Mouse (Mus musculus) MEL (cell line): ENCODE data around the gene Olfr74. TPM values are rescaled to one million over a fixed set of nuclear protein-coding genes. Genes with fewer than 3 reads are reported as not detected.

ENCODE experiments used
- polyA plus RNA-seq, 2 experiments: library from polyadenylated mRNA; stranded (reverse) in 1 of 2; unstranded in 1 of 2; fragments of >175 nt in 1 of 2; fragments of >200 nt in 1 of 2; gene quantifications; 2 replicates each; pipeline versions ENCODE4 v1.2.1 to v1.2.4; 2012; ENCODE audit warnings: low replicate concordance in 2 of 2, low read depth in 1 of 2; ENCODE audit not compliant: insufficient read length in 2 of 2, insufficient read depth in 1 of 2, missing spikeins in 1 of 2
- total RNA-seq: library from RNA; depleted of rRNA; stranded (reverse); fragments of 300-350 nt; gene quantifications from 2 replicates; pipeline ENCODE4 v1.2.3, GENCODE M21; 2012; rRNA removed

Gene Olfr74
- total and polyA plus RNA-seq, 3 experiments = not detected

Other genes starting within 250 kb of the Olfr74 start
- not detected in 2 replicates for gene Olfr1138, start 234.7 kb downstream of the Olfr74 start, total RNA-seq
- not detected for gene Olfr1138, start 234.7 kb downstream of the Olfr74 start, polyA plus RNA-seq
- gene Olfr1140, start 230.9 kb downstream of the Olfr74 start, total RNA-seq = not detected in 2 replicates
- gene Olfr1140, start 230.9 kb downstream of the Olfr74 start, polyA plus RNA-seq = not detected
- gene Olfr1141, start 220.7 kb downstream of the Olfr74 start, total RNA-seq = not detected in 2 replicates
- gene Olfr1141, start 220.7 kb downstream of the Olfr74 start, polyA plus RNA-seq = not detected
- gene Olfr152, start 195.2 kb downstream of the Olfr74 start, total RNA-seq = not detected in 2 replicates
- gene Olfr152, start 195.2 kb downstream of the Olfr74 start, polyA plus RNA-seq = not detected
- gene Olfr1143, start 174.1 kb downstream of the Olfr74 start, total RNA-seq = not detected in 2 replicates
- not detected for gene Olfr1143, start 174.1 kb downstream of the Olfr74 start, polyA plus RNA-seq
- not detected in 2 replicates for gene Olfr1145, start 164.8 kb downstream of the Olfr74 start, total RNA-seq
- not detected for gene Olfr1145, start 164.8 kb downstream of the Olfr74 start, polyA plus RNA-seq
- gene Olfr1148, start 144.1 kb downstream of the Olfr74 start, total RNA-seq = not detected in 2 replicates
- gene Olfr1148, start 144.1 kb downstream of the Olfr74 start, polyA plus RNA-seq = not detected
- gene Olfr1150-ps1, start 130.7 kb downstream of the Olfr74 start, total RNA-seq = not detected in 2 replicates
- not detected for gene Olfr1150-ps1, start 130.7 kb downstream of the Olfr74 start, polyA plus RNA-seq
- gene Olfr1151, start 118.8 kb downstream of the Olfr74 start, total RNA-seq = not detected in 2 replicates
- gene Olfr1151, start 118.8 kb downstream of the Olfr74 start, polyA plus RNA-seq = not detected
- not detected in 2 replicates for gene Olfr1152, start 108.2 kb downstream of the Olfr74 start, total RNA-seq
- under 1 TPM in 1 of 2 experiments, not detected in 1; 0.01 TPM for gene Olfr1152, start 108.2 kb downstream of the Olfr74 start, polyA plus RNA-seq
- gene Olfr1153, start 79.7 kb downstream of the Olfr74 start, total RNA-seq = not detected in 2 replicates
- gene Olfr1153, start 79.7 kb downstream of the Olfr74 start, polyA plus RNA-seq = not detected
- gene Olfr1154, start 69.5 kb downstream of the Olfr74 start, total RNA-seq = not detected in 2 replicates
- gene Olfr1154, start 69.5 kb downstream of the Olfr74 start, polyA plus RNA-seq = not detected
- not detected in 2 replicates for gene Olfr1155, start 29.5 kb downstream of the Olfr74 start, total RNA-seq
- gene Olfr1155, start 29.5 kb downstream of the Olfr74 start, polyA plus RNA-seq = not detected
- gene Olfr1156, start 21.6 kb downstream of the Olfr74 start, total RNA-seq = not detected in 2 replicates
- gene Olfr1156, start 21.6 kb downstream of the Olfr74 start, polyA plus RNA-seq = under 1 TPM in 1 of 2 experiments, not detected in 1; 0.03 TPM
- gene Olfr1157, start 6.4 kb downstream of the Olfr74 start, total RNA-seq = not detected in 2 replicates
- gene Olfr1157, start 6.4 kb downstream of the Olfr74 start, polyA plus RNA-seq = not detected
- not detected in 2 replicates for gene Olfr1158, start 15.4 kb upstream of the Olfr74 start, total RNA-seq
- gene Olfr1158, start 15.4 kb upstream of the Olfr74 start, polyA plus RNA-seq = not detected
- not detected in 2 replicates for gene Olfr1160, start 33.6 kb upstream of the Olfr74 start, total RNA-seq
- gene Olfr1160, start 33.6 kb upstream of the Olfr74 start, polyA plus RNA-seq = not detected
- gene Olfr1161, start 48.1 kb upstream of the Olfr74 start, total RNA-seq = not detected in 2 replicates
- gene Olfr1161, start 48.1 kb upstream of the Olfr74 start, polyA plus RNA-seq = not detected
- not detected in 2 replicates for gene Olfr73, start 63.0 kb upstream of the Olfr74 start, total RNA-seq
- not detected for gene Olfr73, start 63.0 kb upstream of the Olfr74 start, polyA plus RNA-seq
- not detected in 2 replicates for gene Olfr1162, start 76.5 kb upstream of the Olfr74 start, total RNA-seq
- gene Olfr1162, start 76.5 kb upstream of the Olfr74 start, polyA plus RNA-seq = not detected
- not detected in 2 replicates for gene Olfr1163, start 97.2 kb upstream of the Olfr74 start, total RNA-seq
- gene Olfr1163, start 97.2 kb upstream of the Olfr74 start, polyA plus RNA-seq = not detected
- not detected in 2 replicates for gene Olfr1164, start 119.3 kb upstream of the Olfr74 start, total RNA-seq
- gene Olfr1164, start 119.3 kb upstream of the Olfr74 start, polyA plus RNA-seq = not detected
- not detected in 2 replicates for gene Olfr1166, start 153.6 kb upstream of the Olfr74 start, total RNA-seq
- gene Olfr1166, start 153.6 kb upstream of the Olfr74 start, polyA plus RNA-seq = not detected
- gene Olfr1167, start 180.5 kb upstream of the Olfr74 start, total RNA-seq = not detected in 2 replicates
- under 1 TPM in 1 of 2 experiments, not detected in 1; 0.26 TPM for gene Olfr1167, start 180.5 kb upstream of the Olfr74 start, polyA plus RNA-seq
- gene Olfr1168, start 207.2 kb upstream of the Olfr74 start, total RNA-seq = not detected in 2 replicates
- gene Olfr1168, start 207.2 kb upstream of the Olfr74 start, polyA plus RNA-seq = not detected